Mouse (Mus musculus): Measurements from ENCODE around the gene Dab1.

Dab1 gene

DNA sequence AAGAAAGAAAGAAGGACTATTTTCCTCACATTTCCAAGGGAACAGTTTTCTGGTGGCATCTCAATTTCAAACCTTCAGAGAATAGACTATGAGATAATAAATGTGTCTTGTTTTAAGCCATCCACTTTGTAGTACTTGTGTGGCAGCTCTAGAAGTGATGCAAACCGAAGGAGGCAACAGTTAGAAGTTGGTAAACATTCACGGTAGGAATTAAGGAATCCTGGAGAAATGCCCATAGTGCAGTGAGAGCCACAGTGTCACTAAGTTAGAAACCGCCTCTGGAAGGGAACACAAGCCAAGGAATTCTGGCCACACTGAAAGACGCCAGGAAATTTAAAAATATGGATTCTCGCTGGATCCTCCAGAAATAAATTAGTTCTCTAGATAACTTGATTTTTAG, 502.8 kb downstream of the Dab1 start:
- DNase-seq: peak; percentile 44

DNA sequence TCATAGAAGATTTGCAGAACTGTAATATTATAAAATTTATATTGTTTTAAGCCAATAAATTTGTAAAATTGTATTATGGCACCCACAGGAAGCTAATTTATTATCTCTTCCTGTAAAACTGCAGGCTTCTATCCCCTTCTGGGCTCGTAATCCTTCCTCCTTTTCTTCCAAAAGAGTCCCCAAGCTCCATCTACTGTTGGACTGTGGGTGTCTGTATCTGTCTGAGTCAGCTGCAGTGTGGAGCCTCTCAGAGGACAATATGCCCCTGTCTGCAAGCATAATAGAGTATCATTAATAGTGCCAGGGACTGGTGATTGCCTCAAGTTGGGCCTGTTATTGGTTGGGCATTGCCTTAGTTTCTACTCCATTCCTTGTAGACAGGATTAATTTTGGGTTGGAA, 503.2 kb downstream of the Dab1 start:
- peak; percentile 12 for DNase-seq

DNA sequence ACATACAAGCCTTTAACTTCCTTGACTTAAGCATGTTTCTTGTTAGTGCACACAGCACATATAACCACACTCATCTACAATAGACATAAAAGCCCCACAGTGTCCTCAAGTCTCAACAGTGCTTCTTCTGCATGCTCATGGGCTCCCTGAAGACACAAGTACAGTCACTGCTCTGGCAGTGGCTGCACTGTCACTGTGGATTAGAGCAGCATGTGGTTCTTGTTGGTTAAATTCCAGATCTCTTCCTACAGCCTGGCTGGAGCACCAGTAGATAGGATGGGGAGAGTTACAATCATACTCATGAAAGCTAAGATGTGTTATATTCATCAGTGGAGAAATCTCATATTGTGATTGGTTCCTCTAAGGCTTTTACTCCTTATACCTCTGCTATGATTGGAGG, 534.5 kb downstream of the Dab1 start:
- no peak for DNase-seq

DNA sequence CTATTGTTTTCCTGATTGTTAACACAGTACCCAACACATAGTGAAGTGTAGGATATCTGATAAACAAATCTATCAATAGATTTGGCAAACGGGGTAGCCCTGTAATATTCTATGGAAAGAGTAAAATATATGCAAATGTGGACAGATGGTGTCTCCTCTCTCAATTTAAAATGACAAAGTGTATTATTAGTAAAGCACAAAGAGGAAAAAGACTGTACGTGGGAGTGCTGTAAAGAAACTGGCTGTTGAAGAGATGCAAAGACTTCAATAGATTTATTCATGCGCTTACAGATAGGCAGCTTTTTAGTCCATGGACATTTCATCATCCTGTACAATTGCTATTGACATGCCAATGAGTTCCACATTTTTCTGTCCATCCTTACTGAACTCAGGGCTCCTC, 558.9 kb downstream of the Dab1 start:
- no peak for DNase-seq

DNA sequence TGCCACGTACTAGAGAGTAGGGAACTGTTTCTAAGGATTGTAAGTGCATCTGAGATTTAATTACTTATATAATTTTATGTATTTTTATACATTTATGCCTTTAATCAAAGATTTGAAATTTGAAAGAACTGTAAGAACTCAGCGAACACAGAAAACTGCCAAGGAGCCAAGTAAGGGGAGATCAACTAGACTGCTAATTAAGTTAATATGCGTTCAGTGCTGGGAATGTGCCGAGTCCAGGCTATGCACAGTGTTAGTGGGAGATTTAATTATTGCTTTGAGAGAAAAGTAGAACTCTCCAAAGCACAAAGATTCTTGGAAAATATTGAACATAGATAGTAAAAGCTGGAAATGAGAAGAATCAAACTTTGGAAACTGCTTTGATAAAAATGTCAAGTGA, 567.2 kb downstream of the Dab1 start:
- no peak for DNase-seq

DNA sequence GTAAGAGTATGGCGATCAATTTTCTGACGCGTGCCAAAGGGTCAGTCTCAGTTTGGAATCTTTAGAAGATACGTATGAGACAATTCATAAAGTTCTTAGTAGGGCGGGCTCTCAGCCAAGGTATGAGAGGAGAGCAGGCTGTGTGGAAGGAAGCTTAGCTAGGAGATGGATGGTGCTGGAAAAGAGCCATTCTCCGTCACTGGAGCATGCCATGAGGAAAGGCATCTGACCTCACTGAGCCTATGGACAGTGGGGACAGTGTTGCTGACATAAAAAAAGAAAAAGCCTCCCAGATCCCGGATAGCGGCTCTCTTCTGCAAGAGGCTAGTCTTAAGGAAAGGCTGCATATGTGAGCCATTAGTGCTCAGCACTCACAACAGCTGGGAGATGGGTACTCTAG, 579.5 kb downstream of the Dab1 start:
- DNase-seq: no peak

DNA sequence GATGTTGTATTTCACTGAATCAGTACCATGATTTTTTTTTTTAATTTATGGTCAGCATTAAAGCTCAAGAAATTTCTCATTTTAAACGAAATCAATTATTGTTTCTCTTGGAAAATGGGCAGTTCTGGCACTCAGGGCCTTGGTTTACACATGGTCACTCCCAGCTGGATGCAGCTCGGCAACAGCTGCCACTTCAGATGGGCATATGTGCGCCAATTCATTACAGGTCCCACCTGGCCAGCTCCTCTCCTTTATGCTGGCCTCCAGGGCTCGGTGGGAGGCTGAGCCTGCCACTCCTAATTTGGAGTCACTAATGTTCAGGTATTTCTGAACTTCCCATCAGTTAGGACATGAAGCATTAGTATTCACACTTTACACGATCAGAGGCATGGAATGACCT, 582.5 kb downstream of the Dab1 start:
- DNase-seq: no peak

DNA sequence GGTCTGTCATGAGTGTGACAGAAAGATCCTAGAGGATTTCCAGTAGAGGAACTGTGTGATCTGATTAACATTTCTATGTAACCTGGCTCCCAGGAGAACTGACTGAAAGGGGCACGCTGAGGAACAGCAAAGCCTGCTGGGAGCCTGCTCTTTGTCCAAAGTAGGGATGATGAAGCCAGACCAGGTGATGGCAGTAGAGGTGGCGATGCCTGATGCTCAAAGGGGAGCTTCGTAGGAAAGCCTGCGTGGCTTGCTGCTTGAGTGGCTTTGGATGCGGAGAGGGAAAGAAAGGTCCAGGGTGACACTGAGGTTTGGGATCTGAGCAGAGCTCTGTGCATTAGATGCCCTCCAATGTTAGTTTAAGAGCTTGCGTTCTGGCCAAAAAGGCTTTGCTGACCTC, 584.9 kb downstream of the Dab1 start:
- no peak for DNase-seq

DNA sequence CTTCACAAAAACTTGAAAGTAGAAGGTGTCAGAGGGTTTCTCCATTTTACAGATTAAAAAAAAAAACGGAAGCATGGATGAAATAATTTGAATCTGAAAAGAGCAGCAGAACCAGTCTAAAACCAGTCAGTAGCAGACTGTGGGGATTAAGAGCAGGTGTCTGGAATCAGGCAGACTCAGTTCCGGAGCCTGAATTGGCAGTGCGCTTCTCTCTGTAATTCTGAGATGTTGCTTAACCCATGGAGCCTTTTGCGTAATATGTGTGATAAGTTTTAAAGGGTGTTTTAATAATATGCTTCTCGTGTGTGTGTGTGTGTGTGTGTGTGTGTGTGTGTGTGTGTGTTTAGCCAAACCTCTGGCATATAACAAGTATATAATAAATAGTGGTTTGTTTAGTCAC, 587.5 kb downstream of the Dab1 start:
- no peak for DNase-seq

DNA sequence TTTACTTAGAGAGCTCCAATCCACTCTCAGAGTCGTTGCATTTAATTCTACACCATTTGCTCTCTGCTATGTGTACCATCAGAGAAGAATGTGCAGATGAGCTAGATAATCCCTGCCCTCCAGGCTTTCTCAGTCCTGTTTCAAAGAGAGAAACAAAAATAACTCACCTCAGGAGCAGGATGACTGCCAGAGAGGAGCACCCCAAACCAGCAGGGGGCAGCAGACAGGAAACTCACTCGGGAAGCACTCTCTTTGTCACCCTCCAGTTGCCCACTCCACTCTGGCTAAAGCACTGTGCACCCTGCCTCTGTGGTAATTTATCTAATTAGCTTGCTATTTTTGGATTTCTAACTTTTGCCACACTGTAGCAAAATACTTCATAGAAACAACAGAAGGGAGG, 589.9 kb downstream of the Dab1 start:
- DNase-seq: no peak

DNA sequence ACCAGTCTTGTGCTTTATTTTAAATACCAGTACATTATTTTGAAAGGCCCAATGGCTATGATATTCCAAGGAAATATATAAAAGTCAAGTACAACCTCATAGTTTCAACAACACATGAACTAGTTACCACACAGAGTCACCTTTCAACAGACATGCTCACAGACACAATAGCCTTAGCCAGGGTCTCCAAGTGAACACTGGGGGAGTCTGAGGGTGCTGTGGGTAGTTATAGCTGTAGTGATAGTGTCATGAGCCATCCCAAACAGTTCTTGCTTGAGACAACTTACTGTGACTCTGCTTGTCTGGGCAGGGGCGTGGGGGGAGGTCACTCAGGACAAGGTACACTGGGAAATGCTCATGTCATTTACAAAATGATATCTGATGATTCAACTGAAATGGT, 591.6 kb downstream of the Dab1 start:
- no peak for DNase-seq

DNA sequence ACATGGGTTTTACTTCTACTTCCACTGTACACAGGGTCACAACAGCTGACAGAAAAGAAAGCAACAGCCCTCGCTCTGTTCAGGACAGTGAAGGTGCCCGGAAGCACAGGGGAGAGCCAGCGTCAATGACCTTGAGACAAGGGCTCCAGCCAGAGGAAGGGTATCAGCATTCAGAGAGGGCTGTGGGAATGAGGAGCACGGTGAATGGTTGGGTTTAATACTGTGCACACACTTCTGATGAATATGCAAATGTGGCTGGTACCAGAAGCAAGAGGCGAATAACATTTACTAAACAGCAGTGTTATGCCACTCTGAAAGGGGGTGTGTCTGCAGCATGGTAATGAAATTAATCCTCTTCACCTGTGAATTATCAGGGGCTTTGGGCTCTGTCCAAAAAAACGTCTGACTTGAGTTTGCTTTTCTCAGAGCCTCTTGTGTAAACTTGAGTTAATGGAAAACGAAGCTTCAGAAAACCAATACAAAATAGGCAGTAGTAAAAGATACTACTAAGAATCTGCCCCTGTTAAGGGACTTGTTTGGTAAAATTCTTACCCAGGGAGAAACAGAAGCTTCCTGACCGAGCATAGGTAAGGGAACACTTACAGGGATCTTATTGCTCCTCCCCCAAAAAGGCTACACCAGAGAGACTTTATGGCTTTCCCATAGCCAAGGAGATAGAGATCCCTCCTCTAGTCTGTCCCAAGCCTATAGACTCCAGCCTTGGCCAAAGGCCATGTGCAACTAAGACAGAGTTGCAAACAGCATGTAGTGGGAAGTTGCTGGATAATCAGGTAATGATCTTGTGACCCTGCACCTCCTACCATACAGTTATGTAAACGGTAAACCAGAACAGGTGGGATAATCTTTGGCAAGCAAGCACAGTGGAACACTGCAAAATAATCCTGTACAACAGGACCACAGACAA, 592.6 kb downstream of the Dab1 start:
- DNase-seq: no peak

DNA sequence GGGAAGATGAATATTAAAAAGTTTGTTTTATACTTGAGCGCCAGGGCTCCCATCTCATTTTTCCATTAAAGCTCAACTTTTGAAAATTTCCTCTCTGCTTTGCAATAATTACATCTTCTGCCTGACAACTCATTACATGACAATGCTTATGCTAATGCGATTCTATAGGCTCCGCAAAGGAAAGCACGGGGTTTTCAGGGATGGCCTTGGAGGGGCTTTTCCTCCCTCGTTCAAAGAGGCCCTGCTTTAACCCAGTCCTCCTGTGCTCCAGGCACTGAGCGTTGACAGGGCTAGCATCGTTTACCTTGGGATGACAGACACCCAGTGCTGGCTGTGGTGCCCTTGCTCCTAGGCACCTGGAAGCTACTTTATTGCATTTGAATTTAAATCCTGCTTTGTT, 595.6 kb downstream of the Dab1 start:
- no peak for DNase-seq

DNA sequence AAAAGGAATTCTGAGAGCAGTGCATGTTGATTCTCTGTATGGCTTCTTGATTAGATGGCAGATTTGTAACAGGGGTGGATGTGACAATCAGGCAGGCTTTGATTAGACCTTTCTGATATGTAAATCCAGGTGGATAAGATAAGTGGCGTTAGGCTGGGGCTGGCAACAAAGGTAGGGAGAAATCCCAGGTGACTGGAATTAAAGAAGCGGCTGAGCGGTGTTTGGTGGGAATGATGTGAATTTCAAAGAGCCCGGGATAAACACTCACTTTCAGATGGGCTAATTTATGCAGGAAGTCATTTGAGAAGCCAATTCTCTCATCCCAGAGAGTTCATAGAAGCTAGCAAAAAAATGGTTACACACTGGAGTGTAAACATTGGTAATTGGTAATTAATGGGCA, 598.2 kb downstream of the Dab1 start:
- no peak for DNase-seq

DNA sequence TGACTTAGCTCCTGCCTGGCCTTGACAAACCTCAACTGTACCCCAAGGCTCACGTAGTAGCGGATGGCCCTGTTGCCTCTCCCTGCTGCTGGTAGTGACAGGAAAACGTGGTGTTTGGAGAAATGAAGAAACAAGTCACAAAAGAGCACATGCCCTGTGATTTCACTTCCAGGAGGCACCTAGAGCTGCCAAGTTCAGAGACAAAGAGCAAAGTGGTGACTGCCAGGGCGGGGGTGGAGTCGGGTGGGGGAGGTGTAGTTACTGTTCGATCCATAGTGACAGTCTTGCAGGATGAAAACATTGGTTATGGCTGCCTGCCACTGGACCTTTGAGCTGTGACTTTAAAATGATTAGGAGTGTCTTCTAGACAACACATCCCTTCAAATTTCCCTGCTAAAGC, 599.6 kb downstream of the Dab1 start:
- no peak for DNase-seq

DNA sequence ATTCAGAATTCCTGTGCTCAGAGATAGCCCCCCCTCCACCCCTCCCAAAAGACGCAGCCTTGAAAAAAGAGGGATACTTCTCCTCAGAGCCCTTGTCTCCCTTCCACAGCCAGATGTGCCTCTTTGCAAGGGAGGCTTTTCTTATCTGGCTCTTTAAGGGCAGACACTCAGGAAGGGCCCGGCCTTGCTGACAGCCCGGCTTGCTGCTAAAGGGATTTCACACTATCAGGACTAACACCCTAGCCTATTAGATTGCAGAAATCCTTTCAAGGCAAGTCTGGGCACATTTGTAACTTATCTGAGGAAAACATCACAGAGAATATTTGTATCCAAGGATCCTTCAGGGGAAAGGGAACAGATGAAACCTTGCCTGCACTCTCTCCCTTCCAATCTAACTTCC, 600.9 kb downstream of the Dab1 start:
- DNase-seq: no peak

DNA sequence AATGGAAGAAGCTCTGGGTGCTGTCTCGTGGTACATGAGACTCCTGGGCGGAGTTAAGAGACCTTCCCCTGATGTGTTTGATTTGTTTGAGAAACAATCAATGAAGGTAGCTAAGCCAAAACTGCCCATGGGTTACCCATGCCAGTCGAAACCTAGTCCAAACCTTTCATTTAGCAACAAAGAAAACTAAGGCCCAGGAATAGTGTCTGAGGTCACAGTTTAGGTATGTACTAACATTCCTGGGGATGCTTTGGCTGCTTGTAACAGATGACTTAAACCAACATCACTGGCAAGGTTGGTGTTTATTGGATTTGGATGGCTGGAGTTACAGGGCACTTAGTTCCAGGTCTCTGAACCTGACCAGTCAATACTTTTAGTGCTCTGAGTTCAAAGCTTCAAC, 610.1 kb downstream of the Dab1 start:
- DNase-seq: no peak

DNA sequence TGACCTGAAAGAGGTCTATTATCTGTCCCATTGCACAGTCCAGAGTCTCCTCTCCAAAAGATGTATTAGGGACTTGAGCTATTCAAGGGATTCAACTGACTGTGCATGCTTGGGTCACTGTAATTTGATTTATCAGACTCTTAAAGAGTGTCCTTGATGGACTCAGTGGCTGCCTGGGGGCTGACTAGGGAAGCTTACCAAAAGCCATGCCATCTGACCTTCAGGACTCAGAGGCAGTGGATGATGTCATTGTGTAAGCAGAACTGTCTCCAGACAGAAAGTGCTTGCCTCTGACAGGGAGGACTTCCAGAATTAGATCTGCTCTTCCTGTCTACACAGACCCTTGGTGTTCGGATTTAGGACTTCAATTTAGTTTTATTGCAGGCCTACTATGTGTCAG, 627.3 kb downstream of the Dab1 start:
- DNase-seq: no peak

DNA sequence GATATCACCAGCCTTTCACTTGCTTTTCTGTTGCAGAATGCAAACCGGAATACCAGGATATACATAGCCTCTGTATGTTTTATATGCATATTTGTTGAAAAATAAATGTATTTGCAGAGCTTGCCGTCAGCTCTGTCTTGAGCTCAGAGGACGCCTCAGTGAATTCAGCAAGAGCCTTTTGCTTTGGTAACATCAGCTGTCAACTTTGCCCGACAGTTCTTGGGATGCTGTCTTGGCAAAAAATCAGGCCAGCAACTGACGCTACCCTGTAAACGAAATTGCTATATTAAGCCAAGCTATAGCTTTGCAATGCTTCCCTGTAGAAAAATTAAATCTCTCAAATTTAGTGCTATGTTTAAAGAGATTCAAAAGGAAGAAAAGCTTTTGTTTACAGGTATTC, 630.3 kb downstream of the Dab1 start:
- DNase-seq: no peak

DNA sequence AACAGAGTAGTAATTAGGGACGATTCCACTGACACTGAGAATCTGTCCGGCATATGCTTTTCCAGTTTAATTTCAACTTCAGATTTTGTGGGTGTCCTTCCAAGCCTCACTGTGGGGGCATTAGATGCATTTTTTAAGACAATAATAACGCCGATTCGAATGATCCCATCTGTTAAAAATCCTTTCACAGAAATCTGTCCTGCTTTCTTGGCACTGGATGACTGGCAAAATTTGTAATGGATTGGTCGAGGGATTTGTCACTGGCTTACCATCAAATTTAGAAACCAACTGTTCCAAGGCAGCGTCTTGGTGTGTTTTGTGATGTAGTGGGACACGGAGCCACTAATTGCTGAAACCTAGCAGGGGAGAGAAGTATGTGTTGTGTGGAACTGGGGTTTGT, 638.6 kb downstream of the Dab1 start:
- DNase-seq: no peak

DNA sequence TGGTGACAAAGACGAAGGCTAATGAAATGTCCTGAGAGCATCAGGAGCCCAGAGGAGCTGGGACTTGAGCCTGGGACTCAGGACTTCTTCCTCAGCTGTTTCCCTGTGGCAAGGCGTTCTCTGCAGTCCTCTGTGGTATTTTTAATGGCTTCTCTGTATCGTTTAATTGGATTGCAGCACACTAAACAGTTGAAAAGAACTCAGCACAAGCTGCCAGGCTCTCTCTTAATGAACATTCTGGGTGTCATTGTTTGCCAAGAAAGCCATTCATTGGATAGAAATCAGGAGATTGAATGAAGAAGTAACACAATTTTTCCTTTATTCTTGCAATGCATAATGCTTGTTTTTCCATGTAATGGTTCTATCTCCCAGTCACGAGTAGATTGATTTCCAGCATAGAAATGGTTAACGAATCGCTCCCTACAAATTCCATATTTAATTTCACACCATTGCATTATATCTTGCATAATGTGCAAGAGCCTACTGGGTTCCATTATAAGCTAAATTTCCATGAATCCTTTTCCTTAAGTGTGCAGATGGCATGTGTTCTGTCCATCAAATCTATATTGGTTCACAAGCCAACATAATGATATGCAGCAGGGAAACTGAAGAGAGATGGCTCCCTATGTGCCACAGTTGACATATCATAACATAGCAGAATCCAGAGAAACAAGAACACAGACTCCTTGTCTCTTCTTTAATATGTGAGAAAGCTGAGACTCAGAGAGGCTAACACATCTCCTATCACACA, 650.4 kb downstream of the Dab1 start:
- DNase-seq: no peak

DNA sequence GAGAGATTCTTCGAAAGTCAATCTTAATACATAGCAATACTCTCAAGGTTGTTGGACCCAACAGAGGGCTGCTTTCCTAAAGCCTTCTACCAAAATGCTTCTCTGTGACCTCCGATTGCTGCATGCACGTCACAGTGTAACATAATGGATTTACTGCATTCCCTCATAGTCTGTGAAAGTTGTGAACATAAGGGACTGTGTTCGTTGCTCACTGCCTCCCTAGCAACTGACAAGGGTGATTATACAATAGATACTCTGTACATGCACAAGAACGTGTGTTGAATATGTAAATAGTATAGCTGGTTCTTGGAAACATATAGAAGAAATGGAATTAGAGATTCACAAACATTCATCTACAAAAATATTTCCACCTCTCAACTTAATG, 651.0 kb downstream of the Dab1 start:
- DNase-seq: no peak

DNA sequence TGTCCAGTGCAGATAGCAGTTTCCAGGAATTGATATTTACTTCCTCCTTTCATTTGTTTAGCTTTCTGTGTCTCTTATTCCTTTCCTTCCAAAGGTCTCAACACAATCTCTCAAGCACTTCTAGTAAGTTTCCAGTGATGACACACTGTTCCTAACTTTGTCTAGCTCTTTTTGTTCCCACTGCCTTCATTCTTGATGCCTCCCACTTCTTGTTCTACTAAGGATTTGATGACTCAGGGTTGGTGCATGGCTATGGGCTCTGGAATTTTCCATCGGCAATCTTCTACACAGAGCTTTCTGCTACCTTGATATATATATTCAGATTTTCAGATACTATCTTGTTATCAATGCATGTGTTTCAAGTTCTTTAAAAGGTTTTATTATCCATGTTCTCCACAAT, 656.1 kb downstream of the Dab1 start:
- peak; percentile 77 for DNase-seq

DNA sequence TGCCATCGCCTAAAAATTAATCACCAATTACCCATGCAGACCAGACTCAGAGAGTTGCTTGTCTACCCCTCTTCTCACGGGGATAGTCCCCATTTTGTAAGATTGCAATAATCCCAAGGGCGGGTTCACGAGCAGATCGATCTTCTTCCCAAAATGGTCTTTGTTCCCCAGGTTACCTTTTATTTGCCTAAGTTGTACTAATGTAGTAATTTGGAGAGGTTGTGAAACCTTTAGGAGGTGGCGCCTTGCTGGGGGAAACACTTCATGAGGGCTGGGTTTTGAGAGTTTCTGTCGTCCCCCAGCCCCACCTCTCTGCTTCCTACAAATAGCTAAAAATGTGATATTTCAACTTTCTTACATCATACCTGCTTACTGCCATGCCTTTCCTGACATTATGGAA, 657.8 kb downstream of the Dab1 start:
- DNase-seq: no peak

DNA sequence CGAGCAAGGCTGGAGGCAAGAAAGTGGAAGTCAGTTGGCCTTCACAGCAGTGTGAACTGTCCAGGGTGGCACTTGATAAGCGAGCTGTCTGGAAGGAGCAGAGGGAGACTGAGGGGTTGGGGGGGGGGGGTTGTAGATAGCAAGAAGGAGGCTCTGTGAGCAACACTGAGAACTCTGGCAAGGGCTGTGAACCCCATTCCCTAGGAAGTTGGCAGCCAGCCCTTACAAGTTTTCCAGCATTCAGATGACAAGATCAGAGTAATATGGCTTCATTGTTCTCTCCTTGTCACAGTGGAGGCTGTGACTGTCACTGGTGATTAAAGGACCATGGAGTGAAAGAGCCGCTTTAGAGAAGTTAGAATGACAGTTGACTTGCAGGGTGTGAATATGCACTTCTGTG, 662.4 kb downstream of the Dab1 start:
- no peak for DNase-seq
